Mouse (Mus musculus) kidney, adult 2 months (tissue): Measurements from ENCODE around the gene Phpt1. TPM values are rescaled to one million over a fixed set of nuclear protein-coding genes. Genes with fewer than 3 reads are reported as not detected.
A peak's percentile ranks its signal among the peaks of the same experiment; 100 is the strongest.

Experiments
- DNase-seq: peaks from one replicate; pipeline ENCODE4 v3.0.0; 2021
- H3K27ac ChIP-seq: fragments of 200-500 bp; 2 replicates; pipeline ENCODE4 v1.5.1; 2012; ENCODE audit warnings: low read depth, low read length, control low read depth, inconsistent platforms; ENCODE audit not compliant: insufficient read depth
- H3K27me3 ChIP-seq: fragments of 200-500 bp; replicated peaks from 2 replicates; pipeline ENCODE4 v1.6.1; 2012; ENCODE audit warnings: mild to moderate bottlenecking, moderate library complexity, low read length, inconsistent platforms; ENCODE audit not compliant: control insufficient read depth, insufficient read depth
- H3K36me3 ChIP-seq: fragments of 200-500 bp; 2 replicates; pipeline ENCODE4 v1.6.1; 2012; ENCODE audit warnings: mild to moderate bottlenecking, moderate library complexity, low read length, inconsistent platforms; ENCODE audit not compliant: control insufficient read depth, insufficient read depth
- H3K4me1 ChIP-seq: fragments of 200-500 bp; 2 replicates; pipeline ENCODE4 v1.6.1; 2011; ENCODE audit warnings: low read length; ENCODE audit not compliant: control insufficient read depth, insufficient read depth
- H3K4me3 ChIP-seq: fragments of 200-500 bp; 2 replicates; pipeline ENCODE4 v1.5.1; 2011; ENCODE audit warnings: mild to moderate bottlenecking, low read depth, low read length, control low read depth; ENCODE audit not compliant: insufficient read depth
- CTCF ChIP-seq: fragments of 200-500 bp; conservative IDR thresholded peaks from 2 replicates; pipeline ENCODE4 v1.5.1; 2011; ENCODE audit warnings: low read depth, mild to moderate bottlenecking, control low read depth, low read length, moderate library complexity, mixed read lengths; ENCODE audit not compliant: insufficient read depth, insufficient read length
- POLR2A ChIP-seq: fragments of 200-500 bp; IDR thresholded peaks from one replicate; pipeline ENCODE4 v1.6.1; 2011; ENCODE audit warnings: low read depth, low read length, control low read depth
- WGBS: fragments of 180-500 bp; shearing (Covaris S2); methylation state at CpG from one replicate; pipeline ENCODE4 v1.1.7; 2018; 5-methylcytosine and 5-hydroxymethylcytosine counted together
- polyA plus RNA-seq: library from polyadenylated mRNA; depleted of rRNA; stranded (reverse); fragments of >200 nt; gene quantifications from 2 replicates; pipeline ENCODE4 v1.2.3, GENCODE M21; 2012; rRNA removed

Phpt1 gene
- polyA plus RNA-seq, 1 experiment: 92.3 TPM

- Histone ChIP-seq H3K27me3 (no peaks in the 10 kb centered on the region), H3K36me3 (no peaks in the 10 kb centered on the region; the same call in 1 of the 2 replicates), H3K4me1 (peaks cover 10% of the 10 kb centered on the region), H3K27ac (peak overlapping the region; percentile 61), H3K4me3 (no peak overlapping the region)
- 91% methylated on average over 2 of the region's 2 CpGs for WGBS
- no peak for DNase-seq
- TF ChIP-seq CTCF (no peak), POLR2A (no peak)
Measured at GRCm38 (mm10) chr2:25534866-25535182, 40.2 kb downstream of the Phpt1 start.

DNA sequence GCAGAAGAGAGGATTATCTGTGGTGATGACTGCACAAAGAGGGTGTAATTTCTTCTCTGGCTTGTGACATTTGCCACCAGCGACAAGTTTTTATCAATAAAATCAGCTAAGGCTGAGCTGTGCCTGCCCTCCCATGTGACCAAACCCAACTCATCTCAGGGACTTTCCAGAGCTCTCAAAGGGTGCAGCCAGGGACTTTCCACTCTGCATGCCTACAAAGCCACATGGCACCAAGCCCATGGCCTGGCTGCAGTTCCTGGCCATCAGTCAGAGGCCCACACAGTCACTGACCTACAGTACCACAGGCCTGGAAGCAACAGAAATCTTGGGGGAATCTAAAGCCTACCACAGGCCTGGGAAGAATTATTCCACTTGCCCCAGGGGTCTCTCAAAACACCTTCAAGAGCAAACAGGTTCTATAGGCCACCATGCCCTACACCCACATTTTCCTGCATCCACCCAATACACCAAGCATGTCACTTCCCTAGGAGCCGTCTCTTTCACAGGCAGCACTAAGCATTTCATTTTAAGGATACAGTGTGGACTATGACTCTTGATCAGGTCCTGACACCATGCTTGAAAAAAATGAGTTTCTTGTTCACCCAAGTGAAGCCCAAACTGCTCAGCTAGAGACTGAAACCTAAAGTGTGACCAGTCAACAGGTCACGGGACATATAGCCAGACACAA is 40.7 kb downstream of the Phpt1 start:
- Histone ChIP-seq H3K27me3 (no peaks in the 10 kb centered on the region), H3K27ac (peak overlapping the region; percentile 61), H3K4me1 (peaks cover 9% of the 10 kb centered on the region), H3K36me3 (no peaks in the 10 kb centered on the region; the same call in 1 of the 2 replicates), H3K4me3 (no peak overlapping the region)
- TF ChIP-seq POLR2A: no peak
- no peak for TF ChIP-seq CTCF
- WGBS: 34% methylated on average over 3 of the region's 3 CpGs
- DNase-seq: peak; percentile 92

- Histone ChIP-seq H3K27me3 (no peaks in the 10 kb centered on the region), H3K27ac (peak overlapping the region; percentile 49; the same call in 1 of the 2 replicates), H3K4me1 (peaks cover 9% of the 10 kb centered on the region), H3K4me3 (no peak overlapping the region), H3K36me3 (no peaks in the 10 kb centered on the region; the same call in 1 of the 2 replicates)
- TF ChIP-seq POLR2A: no peak
- TF ChIP-seq CTCF: no peak
- no peak for DNase-seq
- WGBS: 89% methylated on average over 2 of the region's 2 CpGs
Measured at GRCm38 (mm10) chr2:25533707-25534106, 41.3 kb downstream of the Phpt1 start.

GRCm38 (mm10) chr2:25526510-25527302 is 48.3 kb downstream of the Phpt1 start:
- no peaks in the 10 kb centered on the region for H3K36me3 ChIP-seq
- no peaks in the 10 kb centered on the region for H3K27me3 ChIP-seq
- TF ChIP-seq POLR2A (no peak), CTCF (no peak)
- no peak overlapping the region for H3K4me3 ChIP-seq
- WGBS: 86% methylated on average over 9 of the region's 9 CpGs
- no peak for DNase-seq
- no peak overlapping the region for H3K27ac ChIP-seq
- H3K4me1 ChIP-seq: no peaks in the 10 kb centered on the region

Other genes with a start within 250 kb of the Phpt1 start
- 16.6 and 19.6 TPM in 2 replicates for gene Man1b1, start 242.9 kb downstream of the Phpt1 start, polyA plus RNA-seq
- gene Dpp7, start 218.9 kb downstream of the Phpt1 start, polyA plus RNA-seq: 167 and 171 TPM in 2 replicates
- gene Uap1l1, start 209.5 kb downstream of the Phpt1 start, polyA plus RNA-seq: 125 and 133 TPM in 2 replicates
- 0.20 and 0.34 TPM in 2 replicates for gene Sapcd2, start 202.9 kb downstream of the Phpt1 start, polyA plus RNA-seq
- gene Entpd2, start 179.3 kb downstream of the Phpt1 start, polyA plus RNA-seq: 18.8 and 23.8 TPM in 2 replicates
- gene Npdc1, start 175.9 kb downstream of the Phpt1 start, polyA plus RNA-seq: 73.7 and 99.5 TPM in 2 replicates
- gene Fut7, start 152.0 kb downstream of the Phpt1 start, polyA plus RNA-seq: 0.19 and 0.80 TPM in 2 replicates
- 51.0 and 64.0 TPM in 2 replicates for gene Abca2, start 146.5 kb downstream of the Phpt1 start, polyA plus RNA-seq
- gene Clic3, start 118.4 kb downstream of the Phpt1 start, polyA plus RNA-seq: 104 and 130 TPM in 2 replicates
- 49.0 and 53.2 TPM in 2 replicates for gene Paxx, start 114.1 kb downstream of the Phpt1 start, polyA plus RNA-seq
- 47.2 and 51.6 TPM in 2 replicates for gene Ptgds, start 105.2 kb downstream of the Phpt1 start, polyA plus RNA-seq
- gene Lcn12, start 81.3 kb downstream of the Phpt1 start, polyA plus RNA-seq: 0.18 TPM in 1 of 2 replicates, not detected in the other
- gene Fbxw5, start 74.5 kb downstream of the Phpt1 start, polyA plus RNA-seq: 39.6 and 48.4 TPM in 2 replicates
- gene C8g, start 73.5 kb downstream of the Phpt1 start, polyA plus RNA-seq: 20.6 and 22.0 TPM in 2 replicates
- gene Traf2, start 28.3 kb downstream of the Phpt1 start, polyA plus RNA-seq: 14.8 and 15.3 TPM in 2 replicates
- 195 and 198 TPM in 2 replicates for gene Edf1, start 17.4 kb downstream of the Phpt1 start, polyA plus RNA-seq
- gene Mamdc4, start 379 bp downstream of the Phpt1 start, polyA plus RNA-seq: 1.3 and 2.3 TPM in 2 replicates
- 0.36 and 0.62 TPM in 2 replicates for gene Ajm1, start 6.5 kb upstream of the Phpt1 start, polyA plus RNA-seq
- 53.8 and 58.9 TPM in 2 replicates for gene Rabl6, start 33.3 kb upstream of the Phpt1 start, polyA plus RNA-seq
- gene Ccdc183, start 42.5 kb upstream of the Phpt1 start, polyA plus RNA-seq: 0.03 TPM in 1 of 2 replicates, not detected in the other
- gene Tmem141, start 46.8 kb upstream of the Phpt1 start, polyA plus RNA-seq: 37.7 and 43.2 TPM in 2 replicates
- gene Fcna, start 52.8 kb upstream of the Phpt1 start, polyA plus RNA-seq: 1.7 and 3.4 TPM in 2 replicates
- gene Lcn8, start 77.9 kb upstream of the Phpt1 start, polyA plus RNA-seq: not detected in 2 replicates
- gene Lcn5, start 82.7 kb upstream of the Phpt1 start, polyA plus RNA-seq: not detected in 2 replicates
- not detected in 2 replicates for gene Lcn6, start 101.6 kb upstream of the Phpt1 start, polyA plus RNA-seq
- gene Lcn10, start 107.5 kb upstream of the Phpt1 start, polyA plus RNA-seq: not detected in 2 replicates
- gene Obp2a, start 124.8 kb upstream of the Phpt1 start, polyA plus RNA-seq: not detected in 2 replicates
- 14.0 and 14.2 TPM in 2 replicates for gene Bmyc, start 131.5 kb upstream of the Phpt1 start, polyA plus RNA-seq
- gene Obp2b, start 161.8 kb upstream of the Phpt1 start, polyA plus RNA-seq: not detected in 2 replicates
- gene Lcn3, start 190.3 kb upstream of the Phpt1 start, polyA plus RNA-seq: not detected in 2 replicates
- not detected in 2 replicates for gene Lcn11, start 201.8 kb upstream of the Phpt1 start, polyA plus RNA-seq
- not detected in 2 replicates for gene Gm13539, start 207.0 kb upstream of the Phpt1 start, polyA plus RNA-seq
- gene Glt6d1, start 240.6 kb upstream of the Phpt1 start, polyA plus RNA-seq: not detected in 2 replicates
- not detected in 2 replicates for gene Lcn9, start 247.9 kb upstream of the Phpt1 start, polyA plus RNA-seq